Mouse (Mus musculus) cerebellum, adult 2 months (tissue): ENCODE results near the gene Olfr47.

Experiments used
- CTCF ChIP-seq: fragments of 200-500 bp; IDR thresholded peaks from 2 replicates; pipeline ENCODE4 v1.5.1; 2011; ENCODE audit warnings: low read depth, mild to moderate bottlenecking, control low read depth, low read length, moderate library complexity, borderline replicate concordance; ENCODE audit not compliant: insufficient read depth
- POLR2A ChIP-seq: fragments of 200-500 bp; IDR thresholded peaks from 2 replicates; pipeline ENCODE4 v1.6.1; 2011; ENCODE audit warnings: low read length, control low read depth, borderline replicate concordance; ENCODE audit not compliant: insufficient read depth

GRCm38 (mm10) chr6:43247396-43247795, 16.1 kb downstream of the Olfr47 start:
- TF ChIP-seq POLR2A (no peak), CTCF (no peak)
